10 mouse cellular contexts compared by ENCODE assay signal in genomic region chrX:53715942-53716322, GRCm38 (mm10). TPM values are rescaled to one million over a fixed set of nuclear protein-coding genes. Genes with fewer than 3 reads are reported as not detected.
DNase-seq lines count a peak whose midpoint lies in the region; ATAC-seq lines count a peak whose summit lies in the region.
"Had no signal": no experiment of that assay in that cellular context is flagged by ENCODE, and none has a peak within 500 bp of the region (broad histone marks: within the 10 kb centered on the region; RNA-seq: fewer than 3 reads in every experiment).

No protein-coding gene starts in this region.

- H3K9me3 ChIP-seq in heart, embryonic 16.5 days (replicated peaks; ENCODE audit: control insufficient read depth, low read length), result no peaks in the 10 kb centered on the region
- H3K9me3 ChIP-seq in embryonic facial prominence, embryonic 11.5 days (replicated peaks; ENCODE audit: control insufficient read depth, low read length), result no peaks in the 10 kb centered on the region
- H3K9me3 ChIP-seq in hindbrain, embryonic 11.5 days (ENCODE audit: control insufficient read depth, low read length), result no peaks in the 10 kb centered on the region
- no peaks in the 10 kb centered on the region for H3K9me3 ChIP-seq in midbrain, embryonic 11.5 days (ENCODE audit: control insufficient read depth, low read length)

- whole genome bisulfite sequencing in heart, embryonic 16.5 days, result 44% methylated on average over 2 of the region's 2 CpGs
- 50% methylated on average over 1 of the region's 2 CpGs for WGBS in embryonic facial prominence, embryonic 11.5 days
- 57% methylated on average over 1 of the region's 2 CpGs for WGBS in hindbrain, embryonic 11.5 days
- WGBS in midbrain, embryonic 11.5 days, result 90% methylated on average over 1 of the region's 2 CpGs

- H3K4me3 ChIP-seq in heart, embryonic 16.5 days (ENCODE audit: low read length), result peak overlapping the region; percentile 40
- peak overlapping the region; percentile 23; the same call in 1 of the 2 replicates for H3K4me3 ChIP-seq in embryonic facial prominence, embryonic 11.5 days (ENCODE audit: low read depth, low read length)
- H3K4me3 ChIP-seq in hindbrain, embryonic 11.5 days (ENCODE audit: low read depth, low read length), result no peak overlapping the region
- H3K4me3 ChIP-seq in midbrain, embryonic 11.5 days (ENCODE audit: low read depth, low read length), result no peak overlapping the region

- H3K4me2 ChIP-seq in heart, embryonic 16.5 days (ENCODE audit: low read depth, low read length), result peak overlapping the region; percentile 64
- peak overlapping the region; percentile 37 for H3K4me2 ChIP-seq in embryonic facial prominence, embryonic 11.5 days (ENCODE audit: low read depth, low read length)
- no peak overlapping the region; the same call in 1 of the 2 replicates for H3K4me2 ChIP-seq in hindbrain, embryonic 11.5 days (replicated peaks; ENCODE audit: low read depth, low read length)
- peak overlapping the region; percentile 39 for H3K4me2 ChIP-seq in midbrain, embryonic 11.5 days

- no peak for DNase-seq in heart, postnatal 10 days
- DNase-seq in embryonic facial prominence, embryonic 11.5 days (ENCODE audit: low spot score), result no peak
- DNase-seq in hindbrain, embryonic 11.5 days (ENCODE audit: low spot score), result no peak
- no peak for DNase-seq in midbrain, embryonic 11.5 days (ENCODE audit: low spot score, missing footprints)
- no peak for DNase-seq in right cerebral cortex, postnatal 14 days
- DNase-seq in c-Kit-positive CD71-positive TER-119-positive erythroid progenitor cells, embryonic 14.5 days (ENCODE audit: low spot score), result no peak

- H3K9ac ChIP-seq in heart, embryonic 16.5 days (ENCODE audit: low read length), result no peak overlapping the region; the same call in 1 of the 2 replicates
- peak overlapping the region; percentile 48 for H3K9ac ChIP-seq in embryonic facial prominence, embryonic 11.5 days (replicated peaks; ENCODE audit: low read length)
- H3K9ac ChIP-seq in hindbrain, embryonic 11.5 days (ENCODE audit: low read depth, low read length), result no peak overlapping the region
- no peak overlapping the region for H3K9ac ChIP-seq in midbrain, embryonic 11.5 days (ENCODE audit: low read length)

- H3K27me3 ChIP-seq in heart, embryonic 16.5 days (ENCODE audit: control insufficient read depth, insufficient read depth, low read length), result no peaks in the 10 kb centered on the region
- no peaks in the 10 kb centered on the region for H3K27me3 ChIP-seq in embryonic facial prominence, embryonic 11.5 days (ENCODE audit: control insufficient read depth, insufficient read depth, low read length)
- no peaks in the 10 kb centered on the region for H3K27me3 ChIP-seq in hindbrain, embryonic 11.5 days (ENCODE audit: control insufficient read depth, insufficient read depth, low read length)
- H3K27me3 ChIP-seq in midbrain, embryonic 11.5 days (ENCODE audit: control insufficient read depth, insufficient read depth, low read length), result no peaks in the 10 kb centered on the region
- H3K27me3 ChIP-seq: CH12.LX had no signal

- no peak for ATAC-seq in heart, embryonic 16.5 days (replicated peaks; ENCODE audit: extremely low read depth, insufficient read depth, low FRiP score)
- ATAC-seq in embryonic facial prominence, embryonic 11.5 days (replicated peaks; ENCODE audit: insufficient number of reproducible peaks, low FRiP score, low TSS enrichment, low read depth), result no peak
- ATAC-seq in hindbrain, embryonic 11.5 days (ENCODE audit: low FRiP score), result peak; percentile 36
- ATAC-seq in midbrain, embryonic 11.5 days (ENCODE audit: low FRiP score), result peak; percentile 41
- ATAC-seq in megakaryocyte progenitor cell, adult 5-6 weeks (replicated peaks; ENCODE audit: poor library complexity), result no peak

- H3K36me3 ChIP-seq in heart, embryonic 16.5 days (ENCODE audit: control insufficient read depth, insufficient read depth), result no peaks in the 10 kb centered on the region
- H3K36me3 ChIP-seq in embryonic facial prominence, embryonic 11.5 days (replicated peaks; ENCODE audit: control insufficient read depth, insufficient read depth, low read depth, low read length), result no peaks in the 10 kb centered on the region
- H3K36me3 ChIP-seq in hindbrain, embryonic 11.5 days (ENCODE audit: control insufficient read depth, insufficient read depth, low read length), result no peaks in the 10 kb centered on the region
- no peaks in the 10 kb centered on the region for H3K36me3 ChIP-seq in midbrain, embryonic 11.5 days (ENCODE audit: control insufficient read depth, insufficient read depth, low read length)

- H3K27ac ChIP-seq in heart, embryonic 16.5 days (ENCODE audit: low read length), result no peak overlapping the region
- H3K27ac ChIP-seq in embryonic facial prominence, embryonic 11.5 days (replicated peaks; ENCODE audit: low read depth, low read length), result no peak overlapping the region
- no peak overlapping the region for H3K27ac ChIP-seq in hindbrain, embryonic 11.5 days (ENCODE audit: low read depth, low read length)
- no peak overlapping the region for H3K27ac ChIP-seq in midbrain, embryonic 11.5 days (ENCODE audit: low read depth, low read length)

- H3K4me1 ChIP-seq in heart, embryonic 16.5 days (ENCODE audit: control insufficient read depth, insufficient read depth, low read length), result no peaks in the 10 kb centered on the region
- no peaks in the 10 kb centered on the region for H3K4me1 ChIP-seq in embryonic facial prominence, embryonic 11.5 days (ENCODE audit: control insufficient read depth, insufficient read depth, low read length)
- no peaks in the 10 kb centered on the region for H3K4me1 ChIP-seq in hindbrain, embryonic 11.5 days (replicated peaks; ENCODE audit: control insufficient read depth, insufficient read depth, low read length)
- peaks cover 2% of the 10 kb centered on the region; the same call in 1 of the 2 replicates for H3K4me1 ChIP-seq in midbrain, embryonic 11.5 days (ENCODE audit: control insufficient read depth, insufficient read depth, low read length)

- intact Hi-C loops in heart, postnatal 10 days (cut with DNase I), result no loop called here

RNA-seq across cellular contexts. Expression of gene 4930502E18Rik, which starts 8.7 kb away (rescaled TPM):
- 0.20 and 0.37 TPM in 2 replicates for polyA plus RNA-seq in heart, embryonic 16.5 days (2015; fragmentation: Nextera tagmentation; extraction: Ambion mirVana)
- not detected for total RNA-seq in heart, postnatal 10 days (2021)
- polyA plus RNA-seq in embryonic facial prominence, embryonic 11.5 days (2014; fragmentation: Nextera tagmentation; extraction: Ambion mirVana), result 0.24 and 0.43 TPM in 2 replicates
- 0.10 TPM in 1 of 2 replicates, not detected in the other for polyA plus RNA-seq in hindbrain, embryonic 11.5 days (2014; fragmentation: Nextera tagmentation; extraction: Ambion mirVana)
- polyA plus RNA-seq in midbrain, embryonic 11.5 days (2014; fragmentation: Nextera tagmentation; extraction: Ambion mirVana), result 0.27 and 0.37 TPM in 2 replicates
- total RNA-seq in megakaryocyte progenitor cell, adult 5-6 weeks (2015), result not detected in 2 replicates
- not detected in 2 replicates for total RNA-seq in megakaryocyte progenitor cell, adult 5-6 weeks (2017)

RNA-seq across cellular contexts. Expression of gene 1700013H16Rik, which starts 41.7 kb away (rescaled TPM):
- not detected in 2 replicates for polyA plus RNA-seq in heart, embryonic 16.5 days (2015; fragmentation: Nextera tagmentation; extraction: Ambion mirVana)
- total RNA-seq in heart, postnatal 10 days (2021), result not detected
- polyA plus RNA-seq in embryonic facial prominence, embryonic 11.5 days (2014; fragmentation: Nextera tagmentation; extraction: Ambion mirVana), result 0.28 TPM in 1 of 2 replicates, not detected in the other
- not detected in 2 replicates for polyA plus RNA-seq in hindbrain, embryonic 11.5 days (2014; fragmentation: Nextera tagmentation; extraction: Ambion mirVana)
- 0.15 TPM in 1 of 2 replicates, not detected in the other for polyA plus RNA-seq in midbrain, embryonic 11.5 days (2014; fragmentation: Nextera tagmentation; extraction: Ambion mirVana)
- total RNA-seq in megakaryocyte progenitor cell, adult 5-6 weeks (2015), result not detected in 2 replicates
- total RNA-seq in megakaryocyte progenitor cell, adult 5-6 weeks (2017), result not detected in 2 replicates
- total RNA-seq: CH12.LX; layer of hippocampus, adult 8-10 months had no signal

RNA-seq across cellular contexts. Expression of gene Rtl8b, which starts 45.7 kb away (rescaled TPM):
- 77.3 and 84.1 TPM in 2 replicates for polyA plus RNA-seq in heart, embryonic 16.5 days (2015; fragmentation: Nextera tagmentation; extraction: Ambion mirVana)
- 100 to 1,000 TPM; 154 to 155 TPM for total RNA-seq in heart, postnatal 10 days (2021)
- 54.2 and 57.5 TPM in 2 replicates for polyA plus RNA-seq in embryonic facial prominence, embryonic 11.5 days (2014; fragmentation: Nextera tagmentation; extraction: Ambion mirVana)
- 82.8 and 85.5 TPM in 2 replicates for polyA plus RNA-seq in hindbrain, embryonic 11.5 days (2014; fragmentation: Nextera tagmentation; extraction: Ambion mirVana)
- 74.0 and 80.3 TPM in 2 replicates for polyA plus RNA-seq in midbrain, embryonic 11.5 days (2014; fragmentation: Nextera tagmentation; extraction: Ambion mirVana)
- 12.8 and 15.5 TPM in 2 replicates for total RNA-seq in megakaryocyte progenitor cell, adult 5-6 weeks (2015)
- 3.3 and 7.5 TPM in 2 replicates for total RNA-seq in megakaryocyte progenitor cell, adult 5-6 weeks (2017)
- total RNA-seq: CH12.LX had no signal

Comparison
In these comparisons a context has a peak if more than half of its experiments do, and no peak if none do; other contexts are left out.
1. ATAC-seq: peak in hindbrain, embryonic 11.5 days (single experiment) and midbrain, embryonic 11.5 days (single experiment); none in heart, embryonic 16.5 days (single experiment), embryonic facial prominence, embryonic 11.5 days (single experiment) and megakaryocyte progenitor cell, adult 5-6 weeks (single experiment).
2. H3K4me3 ChIP-seq: peak in heart, embryonic 16.5 days (single experiment) and embryonic facial prominence, embryonic 11.5 days (single experiment); none in hindbrain, embryonic 11.5 days (single experiment) and midbrain, embryonic 11.5 days (single experiment).